Mouse (Mus musculus) naive thymus-derived CD4-positive, alpha-beta T cell, adult 5 months (primary cell): ENCODE measurements around the gene Gucy1a1. TPM values are rescaled to one million over a fixed set of nuclear protein-coding genes. Genes with fewer than 3 reads are reported as not detected.

Experiments
- polyA plus RNA-seq: library from polyadenylated mRNA; unstranded; fragments of 100-300 nt; shearing (Covaris generic); gene quantifications from one replicate; pipeline ENCODE4 v1.2.1, GENCODE M21; 2017

The Gucy1a1 gene
- polyA plus RNA-seq, result 1.9 TPM

GRCm38 (mm10) chr3:82145126-82145901 lies at the start of gene Gucy1a1:
Gene Gucy1a1 (minus strand): TSS chr3:82145789.

DNA sequence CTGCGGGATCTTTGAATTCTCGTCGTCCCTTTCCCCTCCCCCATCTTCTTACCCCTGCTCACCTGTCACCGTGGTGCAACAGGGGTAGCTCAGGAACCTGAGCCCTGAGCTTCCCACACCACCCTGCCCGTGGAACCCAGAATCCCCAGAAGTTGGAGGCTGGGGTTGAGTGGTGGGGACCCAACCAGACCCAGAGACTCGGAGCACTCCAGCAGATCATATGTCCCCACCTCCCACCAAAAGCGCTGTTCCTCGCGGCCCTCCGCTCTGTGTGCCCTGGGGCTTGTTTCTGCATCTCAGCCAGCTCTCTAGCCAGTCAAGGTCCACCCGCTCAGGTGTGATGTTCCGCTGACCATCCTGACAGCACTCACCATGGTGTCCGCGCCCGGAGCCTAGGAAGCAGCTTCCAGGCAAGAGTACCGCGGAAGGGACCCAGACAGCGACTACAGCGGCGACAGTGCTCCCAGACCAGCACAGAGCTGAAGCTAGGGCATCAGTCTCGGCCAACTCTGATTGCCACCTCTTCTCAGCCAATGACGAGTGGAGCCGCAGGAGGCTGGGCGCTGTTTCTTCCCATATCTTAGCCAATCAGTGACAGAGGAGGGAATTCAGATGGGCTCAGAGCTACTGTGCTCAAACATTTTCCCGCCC lies 71.3 kb downstream of the Gucy1a1 start, which contains the start of gene Gucy1b1:
Gene Gucy1b1, minus strand, starts transcription at position 489 of the 651 bp plus-strand sequence.

Other genes with a start within 250 kb of the Gucy1a1 start
- gene Ctso, start 213.2 kb downstream of the Gucy1a1 start, polyA plus RNA-seq, result 43.8 TPM
- gene Tdo2, start 169.6 kb downstream of the Gucy1a1 start, polyA plus RNA-seq, result not detected
- not detected for gene Asic5, start 163.5 kb downstream of the Gucy1a1 start, polyA plus RNA-seq
- gene Gucy1b1, start 71.1 kb downstream of the Gucy1a1 start, polyA plus RNA-seq, result 1.0 TPM
- gene Map9, start 212.3 kb upstream of the Gucy1a1 start, polyA plus RNA-seq, result 0.53 TPM